Mouse (Mus musculus) left cerebral cortex, adult 8-10 months (tissue): ENCODE results near the gene Ak1. TPM values are rescaled to one million over a fixed set of nuclear protein-coding genes. Genes with fewer than 3 reads are reported as not detected.
A peak's percentile ranks its signal among the peaks of the same experiment; 100 is the strongest.

Source experiments
- DNase-seq, 2 experiments: peaks; one replicate each; pipeline ENCODE4 v3.0.0; 2022; ENCODE audit warnings: low spot score in 2 of 2
- total RNA-seq, 4 experiments: library from RNA; stranded (reverse); gene quantifications; 2 replicates each; pipeline ENCODE4 v1.2.4; 2022

Ak1 gene
- 100 to 1,000 TPM; 143 to 158 (median 151) TPM for total RNA-seq

- DNase-seq: no peak
Observed at GRCm38 (mm10) chr2:32621517-32621859, at the start of gene Ak1. Ak1 (plus strand) TSS chr2:32621758.

GRCm38 (mm10) chr2:32572196-32572595 is 49.4 kb upstream of the Ak1 start:
- no peak for DNase-seq

GRCm38 (mm10) chr2:32574497-32574896 is 47.1 kb upstream of the Ak1 start, which contains the start of gene Pip5kl1:
Pip5kl1 (plus strand) TSS chr2:32574797.
- no peak for DNase-seq

GRCm38 (mm10) chr2:32574901-32575585 is 46.5 kb upstream of the Ak1 start:
- peak; percentile 75 to 76 for DNase-seq

- peak; percentile 59 to 73 for DNase-seq
Observed at GRCm38 (mm10) chr2:32575586-32576160, 45.9 kb upstream of the Ak1 start, which contains the start of gene 9430097D07Rik. 9430097D07Rik (minus strand) TSS chr2:32575684.

- no peak for DNase-seq
Observed at GRCm38 (mm10) chr2:32576532-32576931, 45.0 kb upstream of the Ak1 start.

GRCm38 (mm10) chr2:32578146-32579046 is 43.2 kb upstream of the Ak1 start:
- DNase-seq: no peak

GRCm38 (mm10) chr2:32581450-32582095 is 40.0 kb upstream of the Ak1 start:
- peak; percentile 78 to 80 for DNase-seq

GRCm38 (mm10) chr2:32582830-32583799 is 38.4 kb upstream of the Ak1 start:
- peak in 1 of 2 experiments; percentile 78 for DNase-seq

GRCm38 (mm10) chr2:32585149-32585714 is 36.3 kb upstream of the Ak1 start:
- DNase-seq: no peak

- DNase-seq: peak; percentile 67 to 89
Observed at GRCm38 (mm10) chr2:32586871-32587351, 34.6 kb upstream of the Ak1 start, which contains the start of gene St6galnac4. St6galnac4 (plus strand) TSS chr2:32587095.

- DNase-seq: no peak
Observed at GRCm38 (mm10) chr2:32587731-32588321, 33.7 kb upstream of the Ak1 start.

GRCm38 (mm10) chr2:32589213-32589795 is 32.3 kb upstream of the Ak1 start:
- DNase-seq: peak in 1 of 2 experiments; percentile 83

GRCm38 (mm10) chr2:32590224-32590623 is 31.3 kb upstream of the Ak1 start:
- no peak for DNase-seq

GRCm38 (mm10) chr2:32591249-32591648 is 30.3 kb upstream of the Ak1 start:
- no peak for DNase-seq

- DNase-seq: no peak
Observed at GRCm38 (mm10) chr2:32596725-32597124, 24.8 kb upstream of the Ak1 start.

- DNase-seq: no peak
Observed at GRCm38 (mm10) chr2:32597248-32597647, 24.3 kb upstream of the Ak1 start.

- no peak for DNase-seq
Observed at GRCm38 (mm10) chr2:32597699-32598098, 23.9 kb upstream of the Ak1 start.

GRCm38 (mm10) chr2:32598506-32598905 is 23.1 kb upstream of the Ak1 start:
- DNase-seq: no peak
